Mouse (Mus musculus): ENCODE data around the gene Rab6b. TPM values are rescaled to one million over a fixed set of nuclear protein-coding genes. Genes with fewer than 3 reads are reported as not detected.

The Rab6b gene
- polyA plus RNA-seq, 1 experiment from 2014 or later, result 1.0 TPM

DNA sequence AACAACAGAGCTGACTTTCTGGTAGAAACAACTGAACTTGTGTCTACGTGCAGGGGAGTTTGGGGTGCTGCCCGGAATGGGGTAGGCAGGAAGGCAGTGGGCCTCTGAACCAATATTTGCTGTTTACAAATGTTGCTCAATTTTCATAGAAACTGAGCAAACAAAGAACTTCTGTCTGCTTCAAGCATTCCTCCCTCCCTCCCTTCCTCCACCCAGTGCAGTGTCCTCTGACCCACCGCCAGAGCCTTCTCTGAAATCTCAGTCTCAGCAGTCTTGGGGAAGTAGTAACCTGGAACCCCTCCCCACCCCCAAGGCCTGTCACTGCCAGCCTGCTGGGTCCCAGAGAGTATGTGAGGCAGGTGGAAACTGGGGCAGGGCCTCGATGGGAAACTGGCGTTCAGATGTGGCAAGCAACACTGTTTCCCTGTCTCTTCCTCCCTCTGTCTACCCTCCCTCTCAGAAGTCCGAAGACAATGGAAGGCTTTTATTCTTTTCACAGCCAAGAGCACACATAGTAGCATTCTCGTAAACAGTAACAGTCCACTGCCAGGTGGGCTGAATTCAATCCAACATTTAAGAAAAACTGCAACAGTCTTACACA lies 123.1 kb downstream of the Rab6b start:
- H3K36me3 ChIP-seq (ENCODE audit: control insufficient read depth, insufficient read depth, low read length), result no peaks in the 10 kb centered on the region
- no peaks in the 10 kb centered on the region for H3K9me3 ChIP-seq (ENCODE audit: control insufficient read depth, low read length)
- no peak overlapping the region for H3K27ac ChIP-seq (replicated peaks in 1 of 2; ENCODE audit: control insufficient read depth in 1 of 2, insufficient read depth in 1 of 2, low read depth in 2 of 2, low read length in 2 of 2)
- peaks cover 5 to 8% of the 10 kb centered on the region in 2 experiments; a peak in 2 of 4 replicates for H3K4me1 ChIP-seq (ENCODE audit: control insufficient read depth in 2 of 2, insufficient read depth in 2 of 2, low read length in 2 of 2)
- 73% methylated on average over 7 of the region's 7 CpGs for WGBS
- H3K4me3 ChIP-seq (ENCODE audit: control insufficient read depth in 1 of 2, insufficient read depth in 1 of 2, low read depth in 1 of 2, low read length in 2 of 2), result no peak overlapping the region
- ATAC-seq (ENCODE audit: insufficient number of reproducible peaks, insufficient read depth, low FRiP score, low read depth), result no peak
- H3K4me2 ChIP-seq (ENCODE audit: low read length), result no peak overlapping the region
- H3K9ac ChIP-seq (ENCODE audit: low read length), result no peak overlapping the region
- no peaks in the 10 kb centered on the region for H3K27me3 ChIP-seq (ENCODE audit: control insufficient read depth, insufficient read depth, low read length)

Other genes starting within 250 kb of the Rab6b start
- 6.5 and 7.0 TPM in 2 replicates for gene Slco2a1, start 123.1 kb upstream of the Rab6b start, polyA plus RNA-seq (2014; fragmentation: Nextera tagmentation; extraction: Ambion mirVana)
- 43.1 and 44.6 TPM in 2 replicates for gene Srprb, start 90.3 kb downstream of the Rab6b start, polyA plus RNA-seq (2014; fragmentation: Nextera tagmentation; extraction: Ambion mirVana)
- gene Gm20425, start 118.5 kb downstream of the Rab6b start, polyA plus RNA-seq (2014; fragmentation: Nextera tagmentation; extraction: Ambion mirVana), result 0.07 TPM in 1 of 2 replicates, not detected in the other
- 40.1 and 44.0 TPM in 2 replicates for gene Trf, start 118.7 kb downstream of the Rab6b start, polyA plus RNA-seq (2014; fragmentation: Nextera tagmentation; extraction: Ambion mirVana)
- 0.32 and 1.3 TPM in 2 replicates for gene 1300017J02Rik, start 193.3 kb downstream of the Rab6b start, polyA plus RNA-seq (2014; fragmentation: Nextera tagmentation; extraction: Ambion mirVana)
- 42.9 and 48.4 TPM in 2 replicates for gene Topbp1, start 193.4 kb downstream of the Rab6b start, polyA plus RNA-seq (2014; fragmentation: Nextera tagmentation; extraction: Ambion mirVana)

Measured in heart, embryonic 14.5 days (tissue).